Mouse (Mus musculus): ENCODE data around the gene Cenpt. TPM values are rescaled to one million over a fixed set of nuclear protein-coding genes. Genes with fewer than 3 reads are reported as not detected.

Gene Cenpt
- polyA plus RNA-seq, 1 experiment from 2014 or later = 52.2 TPM

DNA sequence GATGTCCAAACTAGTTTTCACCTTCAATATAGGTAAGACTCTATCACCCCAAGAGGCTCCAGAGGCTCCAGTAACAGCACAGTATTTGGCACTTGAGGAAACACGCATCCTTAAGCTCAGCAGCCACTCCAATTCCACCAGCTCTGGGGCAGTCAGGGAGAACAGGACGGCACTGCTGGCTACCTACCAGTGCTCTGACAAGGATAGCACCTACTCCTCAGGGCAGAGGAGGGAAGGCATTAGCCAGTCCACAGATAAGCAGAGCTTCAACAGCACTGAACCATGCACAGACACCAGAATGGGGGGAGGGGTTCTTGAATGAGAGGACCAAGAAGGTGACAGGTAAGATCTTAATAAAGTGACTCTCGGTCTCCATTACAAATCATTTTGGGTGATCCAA lies 33.4 kb downstream of the Cenpt start:
- Histone ChIP-seq H3K9me3 (no peaks in the 10 kb centered on the region), H3K4me1 (replicated peaks) (peaks cover 8% of the 10 kb centered on the region; the same call in 1 of the 2 replicates), H3K4me3 (no peak overlapping the region), H3K27ac (replicated peaks) (no peak overlapping the region), H3K36me3 (peaks cover 32% of the 10 kb centered on the region), H3K27me3 (no peaks in the 10 kb centered on the region), H3K9ac (no peak overlapping the region), H3K4me2 (no peak overlapping the region)
- no peak for ATAC-seq (ENCODE audit: low FRiP score, low read depth)
- WGBS = 92% methylated on average over 3 of the region's 3 CpGs

DNA sequence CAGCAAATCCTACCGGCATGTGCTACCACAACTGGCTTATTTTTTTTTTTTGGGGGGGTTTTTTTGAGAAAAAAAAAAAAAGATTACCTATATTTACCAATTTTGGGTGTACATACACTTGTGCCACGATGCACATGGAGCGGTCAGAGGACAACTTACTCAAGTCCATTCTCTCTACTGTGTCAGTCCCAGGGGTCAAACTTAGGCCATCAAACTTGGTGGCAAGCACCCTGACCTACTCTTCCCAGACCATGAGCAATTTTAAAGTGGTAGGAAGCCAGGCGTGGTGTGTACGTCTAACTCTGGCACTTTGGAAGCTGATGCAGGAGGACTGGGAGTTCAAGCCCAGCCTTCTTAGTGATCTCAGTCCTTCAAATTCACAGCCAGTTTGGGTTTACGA lies 39.8 kb downstream of the Cenpt start:
- WGBS = 98% methylated on average over 6 of the region's 6 CpGs
- Histone ChIP-seq H3K27ac (replicated peaks) (no peak overlapping the region), H3K9ac (no peak overlapping the region), H3K4me3 (no peak overlapping the region), H3K36me3 (peaks cover 12% of the 10 kb centered on the region; the same call in 1 of the 2 replicates), H3K4me2 (no peak overlapping the region), H3K4me1 (replicated peaks) (peaks cover 9% of the 10 kb centered on the region; the same call in 1 of the 2 replicates), H3K27me3 (no peaks in the 10 kb centered on the region), H3K9me3 (no peaks in the 10 kb centered on the region)
- ATAC-seq (ENCODE audit: low FRiP score, low read depth) = no peak

DNA sequence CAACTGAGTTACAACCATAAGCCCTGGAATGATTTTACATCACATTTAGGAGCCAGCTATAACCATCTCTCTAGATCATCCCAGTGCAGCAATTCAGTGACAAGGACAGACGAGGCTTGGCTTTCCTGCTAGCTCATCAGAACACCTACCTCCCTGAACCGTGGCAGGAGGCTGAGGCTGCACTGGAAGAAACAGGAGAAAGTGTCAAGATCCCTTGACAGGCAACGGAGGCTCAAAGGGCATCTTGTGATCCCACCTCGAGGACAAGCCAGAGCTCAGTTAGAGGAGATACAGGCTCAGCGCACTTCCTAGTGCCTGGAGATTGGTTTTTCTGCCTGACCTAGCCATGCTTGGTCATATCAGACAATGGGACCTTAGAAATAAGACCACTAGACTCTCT lies 40.6 kb downstream of the Cenpt start:
- H3K4me3 ChIP-seq = no peak overlapping the region
- H3K36me3 ChIP-seq = peaks cover 10% of the 10 kb centered on the region; the same call in 1 of the 2 replicates
- no peaks in the 10 kb centered on the region for H3K9me3 ChIP-seq
- ATAC-seq (ENCODE audit: low FRiP score, low read depth) = no peak
- no peak overlapping the region for H3K27ac ChIP-seq (replicated peaks)
- H3K9ac ChIP-seq = no peak overlapping the region
- H3K4me1 ChIP-seq (replicated peaks) = peaks cover 16% of the 10 kb centered on the region
- H3K27me3 ChIP-seq = no peaks in the 10 kb centered on the region
- 90% methylated on average over 5 of the region's 5 CpGs for WGBS
- H3K4me2 ChIP-seq = no peak overlapping the region

DNA sequence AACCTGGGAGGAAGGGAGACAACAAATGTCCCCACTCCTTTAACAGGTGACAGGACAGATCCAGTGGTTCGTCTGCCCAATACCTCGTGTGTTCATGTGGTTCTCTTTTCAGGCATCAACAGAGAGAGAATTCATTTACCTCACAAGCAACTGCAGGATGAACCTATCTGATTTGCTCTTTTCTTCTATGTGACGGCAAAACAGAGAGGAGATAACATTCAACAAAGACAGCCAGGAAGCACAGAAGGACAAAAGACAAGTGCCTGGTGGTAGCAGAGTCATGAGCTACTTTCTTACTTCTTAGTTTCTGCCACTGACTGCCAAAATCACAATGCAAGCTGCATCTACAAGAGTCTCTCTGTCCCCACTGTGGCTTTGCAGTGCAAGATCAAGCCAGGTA lies 41.5 kb downstream of the Cenpt start:
- Histone ChIP-seq H3K9me3 (no peaks in the 10 kb centered on the region), H3K4me2 (no peak overlapping the region), H3K27me3 (no peaks in the 10 kb centered on the region), H3K36me3 (peaks cover 10% of the 10 kb centered on the region; the same call in 1 of the 2 replicates), H3K4me1 (replicated peaks) (peaks cover 17% of the 10 kb centered on the region), H3K9ac (no peak overlapping the region), H3K4me3 (no peak overlapping the region), H3K27ac (replicated peaks) (no peak overlapping the region)
- ATAC-seq (ENCODE audit: low FRiP score, low read depth) = no peak
- WGBS = 82% methylated on average over 3 of the region's 3 CpGs

DNA sequence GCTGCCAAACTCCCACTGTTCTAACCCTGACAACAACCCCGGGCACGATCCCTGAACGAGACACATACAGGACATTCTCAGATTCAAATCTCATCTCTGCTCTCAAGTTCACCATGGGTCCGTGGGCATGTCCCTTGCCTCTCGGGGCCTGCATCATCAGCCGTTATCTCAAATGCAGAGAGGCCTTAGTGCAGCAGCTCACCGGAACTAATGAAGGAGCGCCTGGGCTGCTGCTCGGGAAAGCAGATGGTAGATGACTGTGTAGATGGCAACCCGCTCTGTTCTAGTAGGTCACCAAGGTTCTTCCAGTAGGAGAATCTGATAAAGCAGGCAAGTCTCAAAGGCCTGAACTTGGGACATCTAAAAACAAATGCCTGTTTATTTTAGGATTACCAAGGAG lies 42.0 kb downstream of the Cenpt start:
- H3K9me3 ChIP-seq = no peaks in the 10 kb centered on the region
- no peak overlapping the region for H3K27ac ChIP-seq (replicated peaks)
- ATAC-seq (ENCODE audit: low FRiP score, low read depth) = no peak
- H3K4me1 ChIP-seq (replicated peaks) = peaks cover 17% of the 10 kb centered on the region
- H3K4me2 ChIP-seq = no peak overlapping the region
- no peaks in the 10 kb centered on the region for H3K27me3 ChIP-seq
- WGBS = 71% methylated on average over 10 of the region's 10 CpGs
- no peak overlapping the region for H3K4me3 ChIP-seq
- no peak overlapping the region for H3K9ac ChIP-seq
- peaks cover 10% of the 10 kb centered on the region; the same call in 1 of the 2 replicates for H3K36me3 ChIP-seq

DNA sequence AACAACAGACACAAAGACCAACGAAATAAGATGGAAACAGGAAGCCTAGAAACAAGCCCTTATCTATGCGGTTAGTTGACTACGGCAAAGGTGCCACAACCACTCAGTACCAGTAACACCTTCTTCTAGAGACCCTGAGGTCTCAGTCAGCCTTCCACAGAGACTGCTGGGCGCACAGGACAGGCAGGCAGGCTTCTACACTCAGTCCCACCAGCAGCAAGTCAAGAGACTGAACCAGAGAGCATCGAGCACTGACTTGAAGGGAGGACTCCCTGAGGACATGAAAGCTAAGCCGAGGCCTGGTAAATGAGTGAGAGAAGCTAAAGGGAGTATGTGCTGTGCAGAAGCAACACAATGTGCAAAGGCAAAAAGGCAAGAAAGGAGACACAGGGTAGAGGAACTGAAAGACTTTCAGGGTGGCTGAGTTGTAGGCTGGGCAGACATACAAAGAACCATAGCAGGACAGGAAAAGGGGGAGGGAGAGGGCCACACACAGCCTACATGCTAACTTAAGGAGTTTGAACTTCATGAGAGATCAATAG lies 42.8 kb downstream of the Cenpt start:
- no peak for ATAC-seq (ENCODE audit: low FRiP score, low read depth)
- no peaks in the 10 kb centered on the region for H3K27me3 ChIP-seq
- no peaks in the 10 kb centered on the region for H3K9me3 ChIP-seq
- no peak overlapping the region for H3K27ac ChIP-seq (replicated peaks)
- WGBS = 89% methylated on average over 6 of the region's 6 CpGs
- peaks cover 10% of the 10 kb centered on the region; the same call in 1 of the 2 replicates for H3K36me3 ChIP-seq
- no peak overlapping the region for H3K9ac ChIP-seq
- no peak overlapping the region for H3K4me2 ChIP-seq
- peaks cover 17% of the 10 kb centered on the region for H3K4me1 ChIP-seq (replicated peaks)
- no peak overlapping the region for H3K4me3 ChIP-seq

DNA sequence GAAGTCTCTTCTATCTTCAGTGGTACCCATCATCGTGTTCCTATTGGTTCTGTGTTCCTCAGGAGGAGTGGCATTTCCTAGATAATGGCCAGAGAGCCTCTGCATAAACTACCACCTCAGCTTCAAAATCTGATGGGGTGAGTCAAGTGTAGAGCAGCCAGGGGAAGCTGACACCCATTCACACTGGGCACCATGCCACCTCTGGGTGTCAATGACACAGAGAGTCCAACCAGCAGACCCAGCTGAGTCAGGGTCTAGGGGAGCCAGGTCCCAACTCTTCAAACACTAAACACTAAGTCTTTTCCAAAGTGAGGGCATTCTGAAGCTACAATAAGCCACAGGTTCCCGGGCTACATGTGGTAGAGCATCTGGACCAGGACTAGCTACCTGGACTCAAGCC lies 44.6 kb downstream of the Cenpt start:
- peaks cover 17% of the 10 kb centered on the region for H3K4me1 ChIP-seq (replicated peaks)
- H3K27ac ChIP-seq (replicated peaks) = no peak overlapping the region
- no peak overlapping the region for H3K9ac ChIP-seq
- 98% methylated on average over 2 of the region's 2 CpGs for WGBS
- H3K27me3 ChIP-seq = no peaks in the 10 kb centered on the region
- H3K4me2 ChIP-seq = no peak overlapping the region
- no peak overlapping the region for H3K4me3 ChIP-seq
- H3K9me3 ChIP-seq = no peaks in the 10 kb centered on the region
- ATAC-seq (ENCODE audit: low FRiP score, low read depth) = no peak
- peaks cover 16% of the 10 kb centered on the region for H3K36me3 ChIP-seq

DNA sequence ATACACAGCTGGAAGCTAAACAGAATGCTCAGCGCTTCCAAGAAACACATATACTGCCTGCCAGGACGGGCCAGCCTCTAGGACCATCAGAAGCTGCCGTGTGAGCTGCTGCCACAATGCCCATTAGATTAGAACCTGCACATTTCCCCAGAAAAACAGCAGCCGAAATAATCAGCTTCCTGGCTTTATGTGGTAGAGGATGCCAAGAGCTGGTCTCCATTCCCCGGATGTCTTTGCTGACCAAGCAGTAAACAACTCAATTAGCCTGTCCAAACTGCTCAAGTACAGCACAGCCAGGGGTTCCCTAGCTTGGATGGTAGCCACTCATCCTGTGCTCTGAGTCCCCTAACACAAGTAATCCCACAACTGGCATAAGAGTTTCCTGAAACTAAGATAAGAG lies 45.3 kb downstream of the Cenpt start:
- H3K4me1 ChIP-seq (replicated peaks) = peaks cover 17% of the 10 kb centered on the region
- no peak overlapping the region for H3K27ac ChIP-seq (replicated peaks)
- peaks cover 16% of the 10 kb centered on the region for H3K36me3 ChIP-seq
- no peaks in the 10 kb centered on the region for H3K27me3 ChIP-seq
- no peak for ATAC-seq (ENCODE audit: low FRiP score, low read depth)
- H3K9me3 ChIP-seq = no peaks in the 10 kb centered on the region
- no peak overlapping the region for H3K4me3 ChIP-seq
- no peak overlapping the region for H3K4me2 ChIP-seq
- WGBS = 78% methylated on average over 5 of the region's 5 CpGs
- H3K9ac ChIP-seq = no peak overlapping the region

DNA sequence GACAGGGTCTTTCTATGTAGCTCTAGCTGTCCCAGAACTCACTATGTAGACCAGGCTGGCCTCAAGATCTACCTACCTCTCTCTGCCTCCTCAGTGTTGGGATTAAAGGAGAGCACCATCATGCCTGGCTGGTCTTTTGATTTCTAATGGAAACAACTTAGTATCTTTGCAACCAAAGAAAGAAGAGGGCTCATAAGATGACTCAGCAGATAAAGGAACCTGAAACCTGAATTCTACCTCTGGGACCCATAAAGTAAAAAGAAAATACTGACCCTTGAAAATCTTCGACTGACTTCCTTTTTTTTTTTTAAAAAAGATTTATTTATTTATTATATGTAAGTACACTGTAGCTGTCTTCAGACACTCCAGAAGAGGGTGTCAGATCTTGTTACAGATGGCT lies 47.1 kb downstream of the Cenpt start:
- WGBS = 83% methylated on average over 1 of the region's 1 CpGs
- Histone ChIP-seq H3K9ac (no peak overlapping the region), H3K4me1 (replicated peaks) (peaks cover 12% of the 10 kb centered on the region)

DNA sequence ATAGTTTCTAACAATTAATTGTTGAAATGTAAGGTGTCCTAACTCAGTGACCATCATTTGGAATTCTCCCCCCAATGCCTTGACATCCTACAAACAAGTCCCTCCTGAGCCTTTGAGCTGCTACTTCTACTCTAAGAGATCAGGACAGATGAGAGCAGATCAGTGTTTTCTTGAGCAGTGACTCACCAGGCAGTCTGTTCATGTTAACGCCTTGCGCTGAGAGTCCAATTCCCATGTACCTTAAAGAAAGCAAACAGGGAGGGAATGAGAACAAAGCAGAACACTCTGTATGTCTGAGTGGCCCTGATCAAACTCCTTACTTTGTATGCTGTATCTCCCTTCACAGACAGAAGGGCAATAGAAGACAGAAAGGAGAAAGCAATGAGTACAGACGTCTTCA lies 47.7 kb downstream of the Cenpt start:
- no peak for ATAC-seq (ENCODE audit: low FRiP score, low read depth)
- H3K4me2 ChIP-seq = no peak overlapping the region
- no peak overlapping the region for H3K9ac ChIP-seq
- H3K4me3 ChIP-seq = no peak overlapping the region
- peaks cover 13% of the 10 kb centered on the region for H3K36me3 ChIP-seq
- no peaks in the 10 kb centered on the region for H3K27me3 ChIP-seq
- no peak overlapping the region for H3K27ac ChIP-seq (replicated peaks)
- H3K4me1 ChIP-seq (replicated peaks) = peaks cover 12% of the 10 kb centered on the region
- H3K9me3 ChIP-seq = no peaks in the 10 kb centered on the region
- WGBS = 63% methylated on average over 3 of the region's 3 CpGs

More for the DNA sequence above, 47.1 kb downstream of the Cenpt start:
- Histone ChIP-seq H3K36me3 (peaks cover 13% of the 10 kb centered on the region), H3K4me3 (no peak overlapping the region), H3K4me2 (no peak overlapping the region), H3K27ac (replicated peaks) (no peak overlapping the region), H3K9me3 (no peaks in the 10 kb centered on the region), H3K27me3 (no peaks in the 10 kb centered on the region)
- no peak for ATAC-seq (ENCODE audit: low FRiP score, low read depth)

DNA sequence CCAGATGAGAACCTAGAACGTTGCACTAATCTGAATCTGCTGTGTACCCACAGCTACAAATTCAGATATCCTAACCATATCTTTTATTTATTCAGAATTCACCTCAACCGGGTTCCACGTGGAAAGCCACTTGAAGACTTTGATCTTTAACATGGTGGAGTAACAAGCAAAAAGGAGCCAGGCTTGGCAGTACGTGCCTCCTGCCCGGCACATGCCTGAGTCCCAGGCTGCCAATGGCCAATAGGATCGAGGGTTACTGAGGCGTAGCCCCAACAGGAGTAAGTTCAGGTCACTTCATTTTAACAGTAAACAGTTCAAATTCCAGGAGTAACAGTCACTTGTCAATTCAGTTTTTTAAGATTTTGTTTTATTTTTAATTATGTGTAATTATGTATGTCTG lies 48.3 kb downstream of the Cenpt start:
- Histone ChIP-seq H3K9me3 (no peaks in the 10 kb centered on the region), H3K27me3 (no peaks in the 10 kb centered on the region), H3K4me3 (no peak overlapping the region), H3K27ac (replicated peaks) (no peak overlapping the region), H3K9ac (no peak overlapping the region), H3K4me2 (no peak overlapping the region), H3K4me1 (replicated peaks) (peaks cover 12% of the 10 kb centered on the region; the same call in 1 of the 2 replicates), H3K36me3 (peaks cover 13% of the 10 kb centered on the region)
- WGBS = 94% methylated on average over 7 of the region's 7 CpGs
- ATAC-seq (ENCODE audit: low FRiP score, low read depth) = no peak

DNA sequence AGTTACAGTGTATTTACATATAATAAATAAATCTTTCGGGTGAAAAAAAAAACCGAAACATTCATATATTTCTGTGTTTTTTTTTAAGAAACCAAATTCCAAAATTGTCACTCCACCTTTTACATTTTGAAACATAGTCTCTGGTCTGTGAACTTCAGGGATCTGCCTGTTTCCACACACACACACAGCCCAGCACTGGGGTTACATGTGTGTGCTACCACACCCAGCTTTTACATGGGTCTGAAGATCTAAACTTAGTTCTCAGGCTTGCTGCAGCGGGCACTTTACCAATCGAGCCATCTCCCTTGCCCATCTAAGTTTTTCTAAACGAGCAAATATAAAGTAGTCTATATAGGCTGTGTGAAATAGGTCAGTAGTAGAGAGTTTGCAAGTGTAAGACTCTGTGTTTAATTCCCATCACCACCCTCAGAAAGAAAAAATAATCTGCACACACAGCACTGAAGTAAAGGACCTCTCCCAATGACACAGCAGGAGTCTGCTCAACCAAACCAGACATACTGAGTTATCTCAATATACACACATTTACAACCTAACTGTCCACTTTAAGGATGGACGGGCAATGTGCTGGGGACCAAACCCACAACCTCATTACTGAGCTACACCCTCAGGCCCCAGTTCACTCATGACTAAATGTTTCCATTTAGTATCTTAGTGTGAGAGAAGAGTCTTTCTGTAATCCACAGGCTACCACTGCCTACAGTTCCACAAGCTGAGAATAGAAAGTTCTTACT lies 51.7 kb downstream of the Cenpt start:
- Histone ChIP-seq H3K4me3 (no peak overlapping the region), H3K27me3 (no peaks in the 10 kb centered on the region), H3K4me1 (replicated peaks) (peaks cover 12% of the 10 kb centered on the region), H3K9ac (no peak overlapping the region), H3K4me2 (no peak overlapping the region), H3K27ac (replicated peaks) (no peak overlapping the region), H3K9me3 (no peaks in the 10 kb centered on the region), H3K36me3 (peaks cover 6% of the 10 kb centered on the region)
- 94% methylated on average over 6 of the region's 6 CpGs for WGBS
- ATAC-seq (ENCODE audit: low FRiP score, low read depth) = no peak

Data from hindbrain, embryonic 15.5 days (tissue).